Mouse (Mus musculus) midbrain, embryonic 15.5 days (tissue): ENCODE data around the gene Cplx2. TPM values are rescaled to one million over a fixed set of nuclear protein-coding genes. Genes with fewer than 3 reads are reported as not detected.
A peak's percentile ranks its signal among the peaks of the same experiment; 100 is the strongest.

Source experiments
- ATAC-seq: fragments of 200-750 bp; cut with Nextera tagmentation; replicated peaks from 2 replicates; pipeline ENCODE4 v1.8.0; 2017; ENCODE audit warnings: moderate TSS enrichment
- H3K27ac ChIP-seq: fragments of 300-500 bp; sonication (generic); 2 replicates; pipeline ENCODE4 v1.5.1; 2015; ENCODE audit warnings: mild to moderate bottlenecking, inconsistent platforms
- H3K27me3 ChIP-seq: fragments of 300-500 bp; sonication (generic); replicated peaks from 2 replicates; pipeline ENCODE4 v1.6.1; 2015; ENCODE audit warnings: inconsistent platforms
- H3K36me3 ChIP-seq: fragments of 300-500 bp; sonication (generic); replicated peaks from 2 replicates; pipeline ENCODE4 v1.6.1; 2015; ENCODE audit warnings: inconsistent platforms
- H3K4me1 ChIP-seq: fragments of 300-500 bp; sonication (generic); 2 replicates; pipeline ENCODE4 v1.6.1; 2015; ENCODE audit warnings: inconsistent platforms
- H3K4me2 ChIP-seq: fragments of 300-500 bp; sonication (generic); 2 replicates; pipeline ENCODE4 v1.6.1; 2015; ENCODE audit warnings: inconsistent platforms, mild to moderate bottlenecking, moderate library complexity
- H3K4me3 ChIP-seq: fragments of 300-500 bp; sonication (generic); 2 replicates; pipeline ENCODE4 v1.5.1; 2015; ENCODE audit warnings: mild to moderate bottlenecking, inconsistent platforms
- H3K9ac ChIP-seq: fragments of 300-500 bp; sonication (generic); 2 replicates; pipeline ENCODE4 v1.6.1; 2015; ENCODE audit warnings: mild to moderate bottlenecking, inconsistent platforms
- H3K9me3 ChIP-seq: fragments of 300-500 bp; sonication (generic); 2 replicates; pipeline ENCODE4 v1.6.1; 2016; ENCODE audit warnings: inconsistent platforms
- WGBS: fragments of 180-500 bp; shearing (Covaris S2); methylation state at CpG from one replicate; pipeline ENCODE4 v1.1.7; 2015; ENCODE audit warnings: mixed read lengths; 5-methylcytosine and 5-hydroxymethylcytosine counted together
- polyA plus RNA-seq: library from polyadenylated mRNA; unstranded; fragments of >200 nt; fragmentation: Nextera tagmentation; extraction: Ambion mirVana; gene quantifications from 2 replicates; pipeline ENCODE4 v1.2.1, GENCODE M21; 2015

Gene Cplx2
- polyA plus RNA-seq, 1 experiment from 2014 or later, result 31.1 TPM

DNA sequence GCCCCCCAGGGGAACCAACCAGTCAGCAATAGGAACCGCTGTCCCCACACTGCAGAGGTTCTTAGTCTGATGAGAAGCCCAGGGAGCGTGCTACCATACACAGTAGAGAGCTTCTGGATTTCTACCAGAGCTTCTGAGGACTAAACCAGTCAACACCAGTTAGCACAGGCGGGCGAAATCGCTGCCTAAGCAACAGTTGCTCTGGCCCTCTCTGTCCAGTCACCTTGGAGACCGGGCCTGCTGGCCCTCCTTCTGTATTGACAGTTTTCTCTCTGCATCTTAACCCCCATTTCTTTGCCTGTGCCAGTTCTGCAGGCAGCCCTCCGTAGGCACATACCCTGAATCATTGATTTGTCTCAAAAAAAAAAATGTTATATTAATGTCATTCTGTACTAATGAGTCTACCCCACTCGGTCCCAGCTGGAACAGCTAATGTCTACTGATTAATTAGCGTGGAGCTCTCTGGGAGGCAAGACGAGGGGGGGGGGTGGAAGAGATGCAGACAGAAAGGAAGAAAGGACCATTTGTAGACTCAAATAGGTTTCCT is 47.7 kb downstream of the Cplx2 start:
- peaks cover 13% of the 10 kb centered on the region for H3K4me1 ChIP-seq
- WGBS, result 49% methylated on average over 10 of the region's 10 CpGs
- peaks cover 3% of the 10 kb centered on the region; the same call in 1 of the 2 replicates for H3K9me3 ChIP-seq
- peak overlapping the region; percentile 40; the same call in 1 of the 2 replicates for H3K27ac ChIP-seq
- H3K4me2 ChIP-seq, result no peak overlapping the region
- ATAC-seq, result peak; percentile 71
- no peak overlapping the region for H3K9ac ChIP-seq
- H3K4me3 ChIP-seq, result no peak overlapping the region
- no peaks in the 10 kb centered on the region for H3K27me3 ChIP-seq
- no peaks in the 10 kb centered on the region for H3K36me3 ChIP-seq

GRCm38 (mm10) chr13:54420226-54420625 is 49.1 kb downstream of the Cplx2 start:
- Histone ChIP-seq H3K4me3 (no peak overlapping the region), H3K27ac (no peak overlapping the region), H3K4me2 (no peak overlapping the region), H3K36me3 (no peaks in the 10 kb centered on the region), H3K9ac (no peak overlapping the region), H3K9me3 (peaks cover 3% of the 10 kb centered on the region; the same call in 1 of the 2 replicates), H3K27me3 (no peaks in the 10 kb centered on the region), H3K4me1 (peaks cover 16% of the 10 kb centered on the region)
- no peak for ATAC-seq
- WGBS, result 72% methylated on average over 12 of the region's 12 CpGs

DNA sequence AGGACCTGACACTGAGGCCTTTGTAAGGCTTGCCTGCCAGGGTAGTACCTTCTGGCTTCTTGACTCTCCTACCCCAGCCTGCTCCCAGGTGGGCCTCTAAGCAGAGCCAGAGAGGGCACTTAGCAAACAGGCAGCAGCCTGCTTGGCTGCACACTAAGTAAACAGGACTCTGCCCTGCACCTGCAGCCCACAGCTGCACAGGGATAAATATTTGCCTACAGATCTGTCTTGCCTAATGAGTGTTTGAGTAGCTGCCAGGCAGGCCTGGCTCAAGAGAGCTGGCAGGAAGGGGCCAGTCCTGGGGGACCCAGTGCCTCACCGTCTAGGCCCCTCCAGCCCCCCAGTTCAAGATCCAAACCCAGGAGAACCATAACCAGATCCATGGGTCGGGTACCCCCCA is 54.1 kb downstream of the Cplx2 start:
- peaks cover 3% of the 10 kb centered on the region; the same call in 1 of the 2 replicates for H3K9me3 ChIP-seq
- H3K4me3 ChIP-seq, result no peak overlapping the region
- H3K4me2 ChIP-seq, result no peak overlapping the region
- H3K36me3 ChIP-seq, result no peaks in the 10 kb centered on the region
- WGBS, result 40% methylated on average over 2 of the region's 2 CpGs
- peaks cover 7% of the 10 kb centered on the region; the same call in 1 of the 2 replicates for H3K4me1 ChIP-seq
- H3K27me3 ChIP-seq, result no peaks in the 10 kb centered on the region
- ATAC-seq, result no peak; the same call in 1 of the 2 replicates
- 0 out of 2 replicates have a peak overlapping the region, but pooled peaks have one; percentile 1 for H3K27ac ChIP-seq
- H3K9ac ChIP-seq, result no peak overlapping the region

DNA sequence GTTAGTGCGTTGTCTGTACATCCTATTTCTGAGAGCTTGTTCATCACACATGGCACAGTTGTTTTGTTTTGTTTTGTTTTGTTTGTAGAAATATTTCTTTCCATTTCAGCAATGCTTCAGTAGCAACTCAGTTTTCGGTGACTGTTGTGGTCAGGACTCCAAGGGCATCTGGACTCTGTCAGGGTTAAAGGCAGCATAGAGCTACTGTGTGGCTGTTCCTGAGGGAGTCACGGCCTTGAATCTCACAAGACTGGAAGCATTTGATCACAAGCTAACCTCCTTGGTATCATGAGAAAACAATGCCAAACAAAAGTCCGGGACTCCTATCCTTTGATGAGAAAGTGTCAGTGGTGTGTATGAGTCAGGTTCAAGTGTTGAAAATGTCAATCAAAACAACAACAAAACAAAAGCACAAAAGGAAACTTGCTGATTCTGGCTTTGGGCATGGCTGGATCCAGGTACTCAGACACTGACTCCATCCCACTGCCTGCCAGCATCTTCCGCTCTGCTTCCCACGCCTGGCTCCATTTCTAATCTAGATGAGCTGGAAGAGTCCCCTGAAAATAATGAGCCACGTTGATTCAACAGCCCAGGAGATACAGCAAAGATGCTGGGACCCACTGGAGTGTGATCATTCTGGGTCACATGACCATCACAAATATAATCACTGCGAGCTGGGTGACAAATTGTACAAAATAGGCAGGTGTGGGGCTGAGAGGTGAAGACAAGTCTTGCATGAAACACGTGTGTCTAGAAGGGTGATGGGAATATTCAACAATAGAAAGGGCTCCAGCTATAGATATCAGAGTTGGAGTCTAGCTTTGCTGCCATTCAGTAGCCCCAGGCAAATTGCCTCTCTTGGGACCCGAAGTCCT is 55.9 kb downstream of the Cplx2 start:
- peaks cover 7% of the 10 kb centered on the region; the same call in 1 of the 2 replicates for H3K4me1 ChIP-seq
- H3K27ac ChIP-seq, result no peak overlapping the region
- no peak for ATAC-seq
- H3K9me3 ChIP-seq, result peaks cover 3% of the 10 kb centered on the region; the same call in 1 of the 2 replicates
- no peaks in the 10 kb centered on the region for H3K36me3 ChIP-seq
- H3K4me3 ChIP-seq, result no peak overlapping the region
- 76% methylated on average over 10 of the region's 10 CpGs for WGBS
- no peak overlapping the region for H3K4me2 ChIP-seq
- no peaks in the 10 kb centered on the region for H3K27me3 ChIP-seq
- H3K9ac ChIP-seq, result no peak overlapping the region

DNA sequence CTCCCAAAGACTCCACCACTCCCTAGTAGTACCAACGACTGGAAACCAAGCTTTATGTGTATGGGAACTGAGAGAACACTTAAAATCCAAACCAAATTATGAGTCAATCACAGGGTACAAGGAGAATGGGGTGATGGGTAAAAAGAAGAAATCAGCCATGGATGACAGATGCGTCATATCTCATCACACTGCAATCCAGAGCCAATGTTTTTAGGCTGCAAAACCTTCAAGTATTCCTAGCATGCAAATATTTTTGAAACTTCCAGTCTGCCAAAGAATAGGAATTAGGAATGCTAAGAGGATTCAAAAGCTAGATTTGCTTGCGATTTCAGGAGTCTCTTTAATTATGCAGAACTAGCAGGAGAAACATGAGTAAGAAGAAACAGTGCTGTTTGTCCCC is 57.6 kb downstream of the Cplx2 start:
- H3K4me2 ChIP-seq, result no peak overlapping the region
- H3K36me3 ChIP-seq, result no peaks in the 10 kb centered on the region
- ATAC-seq, result no peak
- H3K9me3 ChIP-seq, result no peaks in the 10 kb centered on the region
- H3K4me3 ChIP-seq, result no peak overlapping the region
- no peak overlapping the region for H3K9ac ChIP-seq
- H3K4me1 ChIP-seq, result peaks cover 7% of the 10 kb centered on the region; the same call in 1 of the 2 replicates
- no peak overlapping the region for H3K27ac ChIP-seq
- H3K27me3 ChIP-seq, result no peaks in the 10 kb centered on the region
- WGBS, result 77% methylated on average over 3 of the region's 3 CpGs

DNA sequence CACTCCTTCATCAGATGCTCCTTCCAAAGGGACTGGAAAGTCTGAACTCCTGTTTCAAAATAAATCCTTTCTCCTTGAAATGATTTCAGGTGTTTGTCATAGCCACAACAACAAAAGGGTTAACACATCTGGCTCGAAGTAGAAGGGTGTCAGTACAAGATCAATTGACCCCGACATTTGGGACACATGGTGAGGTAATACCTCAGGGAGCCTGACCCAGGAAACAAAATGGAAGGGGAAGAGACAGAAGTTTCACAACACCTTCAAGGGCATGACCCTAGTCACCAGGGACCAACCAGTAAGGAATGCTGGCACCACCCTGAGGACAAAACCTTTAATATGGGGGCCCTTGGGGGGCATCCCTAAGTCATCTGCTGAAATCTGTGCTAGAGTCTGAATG is 58.9 kb downstream of the Cplx2 start:
- no peak overlapping the region for H3K9ac ChIP-seq
- no peaks in the 10 kb centered on the region for H3K36me3 ChIP-seq
- H3K4me3 ChIP-seq, result no peak overlapping the region
- H3K27ac ChIP-seq, result no peak overlapping the region
- 65% methylated on average over 2 of the region's 2 CpGs for WGBS
- no peaks in the 10 kb centered on the region for H3K27me3 ChIP-seq
- peaks cover 4% of the 10 kb centered on the region; the same call in 1 of the 2 replicates for H3K4me1 ChIP-seq
- H3K9me3 ChIP-seq, result no peaks in the 10 kb centered on the region
- H3K4me2 ChIP-seq, result no peak overlapping the region
- no peak for ATAC-seq

DNA sequence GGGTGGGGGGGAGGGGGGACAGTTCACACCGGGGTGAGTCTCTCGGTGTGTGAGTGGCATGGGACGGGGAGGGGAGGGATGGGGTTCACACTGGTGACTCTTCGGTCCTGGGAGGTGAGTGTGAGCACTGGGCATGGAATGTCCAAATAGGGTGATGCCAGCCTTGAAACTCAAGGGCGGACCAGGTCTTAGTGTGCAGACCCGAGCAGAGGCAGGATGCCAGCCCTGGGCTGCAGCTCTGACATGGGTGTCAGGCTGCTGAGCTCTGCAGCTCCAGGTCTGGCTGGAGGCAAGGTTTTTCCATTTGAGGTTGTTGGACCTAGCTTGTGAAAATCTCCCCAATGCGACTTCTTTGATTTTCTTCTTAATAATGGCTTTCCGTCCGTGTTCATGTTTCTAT is 60.0 kb downstream of the Cplx2 start:
- Histone ChIP-seq H3K27me3 (no peaks in the 10 kb centered on the region), H3K27ac (no peak overlapping the region), H3K36me3 (no peaks in the 10 kb centered on the region), H3K4me1 (no peaks in the 10 kb centered on the region), H3K4me3 (no peak overlapping the region), H3K9me3 (no peaks in the 10 kb centered on the region), H3K4me2 (no peak overlapping the region), H3K9ac (no peak overlapping the region)
- ATAC-seq, result no peak
- 84% methylated on average over 9 of the region's 9 CpGs for WGBS

Other genes with a start within 250 kb of the Cplx2 start
- gene Hrh2, start 179.2 kb upstream of the Cplx2 start, polyA plus RNA-seq, result 0.74 and 1.4 TPM in 2 replicates
- 109 and 112 TPM in 2 replicates for gene Thoc3, start 97.5 kb downstream of the Cplx2 start, polyA plus RNA-seq
- 23.8 and 27.2 TPM in 2 replicates for gene Simc1, start 132.4 kb downstream of the Cplx2 start, polyA plus RNA-seq
- 271 and 282 TPM in 2 replicates for gene 4833439L19Rik, start 194.1 kb downstream of the Cplx2 start, polyA plus RNA-seq
- 116 and 121 TPM in 2 replicates for gene Arl10, start 203.7 kb downstream of the Cplx2 start, polyA plus RNA-seq
- gene Nop16, start 218.7 kb downstream of the Cplx2 start, polyA plus RNA-seq, result 56.9 and 59.3 TPM in 2 replicates
- gene Higd2a, start 218.9 kb downstream of the Cplx2 start, polyA plus RNA-seq, result 229 and 232 TPM in 2 replicates
- gene Cltb, start 240.0 kb downstream of the Cplx2 start, polyA plus RNA-seq, result 200 and 201 TPM in 2 replicates